In genomic region chr6:142387011-142387754, GRCm38 (mm10) we compare ENCODE assay signal across 7 mouse cellular contexts. TPM values are rescaled to one million over a fixed set of nuclear protein-coding genes. Genes with fewer than 3 reads are reported as not detected.
A peak's percentile ranks its signal among the peaks of the same experiment; 100 is the strongest.
DNase-seq lines count a peak whose midpoint lies in the region; ATAC-seq lines count a peak whose summit lies in the region.

Gene Recql (minus strand): TSS chr6:142387087.
Gene Golt1b (plus strand): TSS chr6:142387221.

- peak; percentile 100 for ATAC-seq in intestine, embryonic 16.5 days
- ATAC-seq in midbrain, embryonic 11.5 days (ENCODE audit: low FRiP score) = peak; percentile 100

- H3K27me3 ChIP-seq in intestine, embryonic 16.5 days (replicated peaks; ENCODE audit: control insufficient read depth, insufficient read depth, low read length) = no peaks in the 10 kb centered on the region
- no peaks in the 10 kb centered on the region for H3K27me3 ChIP-seq in midbrain, embryonic 11.5 days (ENCODE audit: control insufficient read depth, insufficient read depth, low read length)

- intact Hi-C loops in left cerebral cortex, postnatal 36 days (cut with DNase I) = loop anchor here (2.0 to 10.0 kb wide), 3 partner anchors 40 to 358 kb away; partner anchors contain the start of genes Ldhb and Pyroxd1

- DNase-seq in adrenal gland, adult 8-10 months = peak; percentile 98
- DNase-seq in embryo, embryonic 9.5 days (ENCODE audit: extremely low spot score) = peak; percentile 97
- DNase-seq in gastrocnemius, postnatal 4 days (ENCODE audit: low spot score in 2 of 2) = peak; percentile 97
- peak; percentile 99 for DNase-seq in left cerebral cortex, postnatal 36 days (ENCODE audit: low spot score in 2 of 2)
- peak; percentile 100 for DNase-seq in midbrain, embryonic 11.5 days (ENCODE audit: low spot score, missing footprints)
- peak; percentile 97 for DNase-seq in skeletal muscle tissue, adult 2 months (ENCODE audit: low read depth, low spot score)

- H3K9me3 ChIP-seq in intestine, embryonic 16.5 days (ENCODE audit: control insufficient read depth, low read length) = no peaks in the 10 kb centered on the region
- no peaks in the 10 kb centered on the region for H3K9me3 ChIP-seq in midbrain, embryonic 11.5 days (ENCODE audit: control insufficient read depth, low read length)

- under 1% methylated on average over 78 of the region's 87 CpGs for WGBS in intestine, embryonic 16.5 days
- under 1% methylated on average over 86 of the region's 87 CpGs for WGBS in midbrain, embryonic 11.5 days

- H3K9ac ChIP-seq in intestine, embryonic 16.5 days (ENCODE audit: low read depth, low read length) = peak within 1 kb of the TSS; percentile 88
- H3K9ac ChIP-seq in midbrain, embryonic 11.5 days (ENCODE audit: low read length) = peak within 1 kb of the TSS; percentile 88

- H3K4me3 ChIP-seq in intestine, embryonic 16.5 days (ENCODE audit: low read length) = peak within 1 kb of the TSS; percentile 84
- H3K4me3 ChIP-seq in midbrain, embryonic 11.5 days (ENCODE audit: low read depth, low read length) = peak within 1 kb of the TSS; percentile 96

- H3K4me1 ChIP-seq in intestine, embryonic 16.5 days (ENCODE audit: control insufficient read depth, insufficient read depth, low read length) = peaks cover 7% of the 10 kb centered on the region
- peaks cover 13% of the 10 kb centered on the region for H3K4me1 ChIP-seq in midbrain, embryonic 11.5 days (ENCODE audit: control insufficient read depth, insufficient read depth, low read length)

- peak within 1 kb of the TSS; percentile 76 for H3K4me2 ChIP-seq in intestine, embryonic 16.5 days (ENCODE audit: low read depth, low read length)
- H3K4me2 ChIP-seq in midbrain, embryonic 11.5 days = peak within 1 kb of the TSS; percentile 76

- H3K36me3 ChIP-seq in intestine, embryonic 16.5 days (ENCODE audit: control insufficient read depth, insufficient read depth, low read length) = no peaks in the 10 kb centered on the region
- H3K36me3 ChIP-seq in midbrain, embryonic 11.5 days (ENCODE audit: control insufficient read depth, insufficient read depth, low read length) = no peaks in the 10 kb centered on the region

- H3K27ac ChIP-seq in intestine, embryonic 16.5 days (ENCODE audit: low read length) = 0 out of 2 replicates have a peak within 1 kb of the TSS, but pooled peaks have one; percentile 33
- H3K27ac ChIP-seq in midbrain, embryonic 11.5 days (ENCODE audit: low read depth, low read length) = no peak within 1 kb of the TSS

RNA-seq across cellular contexts. Expression of gene Recql, which starts in this region (rescaled TPM):
- 10 to 100 TPM; 13.4 to 26.5 (median 19.8) TPM for total RNA-seq in adrenal gland, adult 8-10 months (2022)
- 10 to 100 TPM; 10.7 to 14.3 TPM for total RNA-seq in gastrocnemius, postnatal 4 days (2021)
- 16.6 and 18.0 TPM in 2 replicates for polyA plus RNA-seq in intestine, embryonic 16.5 days (2015; fragmentation: Nextera tagmentation; extraction: Ambion mirVana)
- total RNA-seq in left cerebral cortex, postnatal 36 days (2021) = 10 to 100 TPM; 26.0 to 27.3 TPM
- polyA plus RNA-seq in midbrain, embryonic 11.5 days (2014; fragmentation: Nextera tagmentation; extraction: Ambion mirVana) = 41.3 and 47.8 TPM in 2 replicates

RNA-seq across cellular contexts. Expression of gene Golt1b, which starts in this region (rescaled TPM):
- total RNA-seq in adrenal gland, adult 8-10 months (2022) = 10 to 100 TPM; 27.6 to 34.6 (median 32.3) TPM
- total RNA-seq in gastrocnemius, postnatal 4 days (2021) = 10 to 100 TPM; 38.8 to 41.6 TPM
- polyA plus RNA-seq in intestine, embryonic 16.5 days (2015; fragmentation: Nextera tagmentation; extraction: Ambion mirVana) = 55.9 and 59.3 TPM in 2 replicates
- 10 to 100 TPM; 33.1 to 34.1 TPM for total RNA-seq in left cerebral cortex, postnatal 36 days (2021)
- polyA plus RNA-seq in midbrain, embryonic 11.5 days (2014; fragmentation: Nextera tagmentation; extraction: Ambion mirVana) = 114 and 130 TPM in 2 replicates
